Mouse (Mus musculus) liver, embryonic 16.5 days (tissue): Measurements from ENCODE around the gene Grk2. TPM values are rescaled to one million over a fixed set of nuclear protein-coding genes. Genes with fewer than 3 reads are reported as not detected.
"Not testable (repeated sequence)": the region's sequence is repeated elsewhere in the genome, so short reads cannot be mapped to it uniquely, and the experiment has no call there.

Experiments used
- ATAC-seq: fragments of 200-750 bp; cut with Nextera tagmentation; 2 replicates; pipeline ENCODE4 v1.8.0; 2017; ENCODE audit warnings: low read depth, mild to moderate bottlenecking, moderate number of reproducible peaks, moderate library complexity
- H3K27ac ChIP-seq: fragments of 300-500 bp; sonication (generic); 2 replicates; pipeline ENCODE4 v1.5.1; 2014; ENCODE audit warnings: mild to moderate bottlenecking, low read length
- H3K27me3 ChIP-seq: fragments of 300-500 bp; sonication (generic); 2 replicates; pipeline ENCODE4 v1.6.1; 2014; ENCODE audit warnings: low read depth, low read length, mixed read lengths; ENCODE audit not compliant: control insufficient read depth, insufficient read depth
- H3K36me3 ChIP-seq: fragments of 300-500 bp; sonication (generic); 2 replicates; pipeline ENCODE4 v1.6.1; 2014; ENCODE audit warnings: mild to moderate bottlenecking; ENCODE audit not compliant: control insufficient read depth, insufficient read depth
- H3K4me1 ChIP-seq: fragments of 300-500 bp; sonication (generic); 2 replicates; pipeline ENCODE4 v1.6.1; 2014; ENCODE audit warnings: low read depth, low read length, mixed read lengths; ENCODE audit not compliant: control insufficient read depth
- H3K4me2 ChIP-seq: fragments of 300-500 bp; sonication (generic); 2 replicates; pipeline ENCODE4 v1.6.1; 2014; ENCODE audit warnings: low read depth, low read length, mixed read lengths
- H3K4me3 ChIP-seq: fragments of 300-500 bp; sonication (generic); 2 replicates; pipeline ENCODE4 v1.5.1; 2014; ENCODE audit warnings: low read depth, mild to moderate bottlenecking, low read length
- H3K9ac ChIP-seq: fragments of 300-500 bp; sonication (generic); 2 replicates; pipeline ENCODE4 v1.6.1; 2014; ENCODE audit warnings: low read depth, low read length
- H3K9me3 ChIP-seq: fragments of 300-500 bp; sonication (generic); replicated peaks from 2 replicates; pipeline ENCODE4 v1.6.1; 2016; ENCODE audit warnings: low read length; ENCODE audit not compliant: control insufficient read depth
- WGBS: fragments of 180-500 bp; shearing (Covaris S2); extraction: QIAGEN DNeasy Blood & Tissue Kit; methylation state at CpG from one replicate; pipeline ENCODE4 v1.1.7; 2014; ENCODE audit not compliant: insufficient replicate concordance; 5-methylcytosine and 5-hydroxymethylcytosine counted together
- microRNA-seq: library from miRNA; unstranded; fragments of <30 nt; microRNA quantifications from one replicate; pipeline ENCODE4, GENCODE M21; 2016
- polyA plus RNA-seq: library from polyadenylated mRNA; unstranded; fragments of >200 nt; fragmentation: Nextera tagmentation; extraction: Ambion mirVana; gene quantifications from 2 replicates; pipeline ENCODE4 v1.2.1, GENCODE M21; 2015

The Grk2 gene
- polyA plus RNA-seq, 1 experiment from 2014 or later: 9.5 TPM

DNA sequence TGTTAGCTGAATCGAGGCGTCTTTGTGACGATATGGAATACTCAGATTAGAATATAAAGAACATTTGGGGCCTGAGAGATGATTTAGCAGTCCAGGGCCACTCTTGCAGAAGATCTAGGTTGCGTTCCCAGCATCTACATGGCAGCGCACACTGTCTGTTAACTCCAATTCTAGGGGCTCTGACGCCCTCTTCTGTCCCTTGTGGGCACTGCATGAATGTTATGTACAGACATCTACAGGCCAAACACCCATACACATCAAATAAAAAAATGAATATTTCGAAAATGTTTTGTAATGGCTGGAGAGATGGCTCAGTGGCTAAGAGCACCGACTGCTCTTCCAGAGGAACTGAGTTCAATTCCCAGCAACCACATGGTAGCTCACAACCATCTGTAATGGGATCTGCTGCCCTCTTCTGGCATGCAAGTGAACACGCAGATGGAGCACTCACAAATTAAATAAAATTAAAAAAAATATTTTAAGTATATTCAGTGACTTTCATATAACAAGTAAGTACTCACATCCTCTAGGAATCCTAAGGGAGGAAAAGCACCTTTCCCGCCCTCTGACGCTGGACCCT, 50.3 kb downstream of the Grk2 start:
- no peak overlapping the region for H3K9ac ChIP-seq
- H3K36me3 ChIP-seq: no peaks in the 10 kb centered on the region
- H3K9me3 ChIP-seq: no peaks in the 10 kb centered on the region
- no peak for ATAC-seq
- H3K27ac ChIP-seq: no peak overlapping the region
- H3K4me2 ChIP-seq: no peak overlapping the region
- peaks cover 11% of the 10 kb centered on the region for H3K4me1 ChIP-seq
- H3K27me3 ChIP-seq: no peaks in the 10 kb centered on the region
- WGBS: 69% methylated on average over 11 of the region's 11 CpGs
- no peak overlapping the region for H3K4me3 ChIP-seq

DNA sequence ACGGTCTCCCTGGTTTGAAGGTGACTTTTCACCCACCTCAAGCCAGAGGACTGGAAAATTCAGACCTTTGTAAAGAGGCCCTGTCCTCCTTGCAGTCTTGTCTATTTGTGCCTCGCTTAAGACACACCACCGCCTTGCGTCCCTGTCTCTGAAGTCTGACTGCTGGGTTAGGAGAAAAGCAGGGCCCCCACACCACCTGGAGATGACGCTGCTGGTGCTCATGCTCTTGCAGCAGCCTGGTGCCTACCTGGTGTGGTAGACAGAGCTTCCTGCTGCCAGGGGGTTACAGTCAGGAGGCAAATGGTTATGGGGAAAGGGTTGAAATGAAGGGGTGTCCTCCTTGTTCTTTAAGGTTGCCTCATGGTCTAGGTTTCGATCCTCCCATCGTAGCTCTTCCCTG, 51.8 kb downstream of the Grk2 start:
- Histone ChIP-seq H3K4me2 (no peak overlapping the region), H3K9me3 (no peaks in the 10 kb centered on the region), H3K9ac (no peak overlapping the region), H3K27ac (no peak overlapping the region), H3K36me3 (no peaks in the 10 kb centered on the region), H3K4me1 (peaks cover 8% of the 10 kb centered on the region), H3K4me3 (no peak overlapping the region), H3K27me3 (no peaks in the 10 kb centered on the region)
- no peak for ATAC-seq
- 77% methylated on average over 7 of the region's 7 CpGs for WGBS

DNA sequence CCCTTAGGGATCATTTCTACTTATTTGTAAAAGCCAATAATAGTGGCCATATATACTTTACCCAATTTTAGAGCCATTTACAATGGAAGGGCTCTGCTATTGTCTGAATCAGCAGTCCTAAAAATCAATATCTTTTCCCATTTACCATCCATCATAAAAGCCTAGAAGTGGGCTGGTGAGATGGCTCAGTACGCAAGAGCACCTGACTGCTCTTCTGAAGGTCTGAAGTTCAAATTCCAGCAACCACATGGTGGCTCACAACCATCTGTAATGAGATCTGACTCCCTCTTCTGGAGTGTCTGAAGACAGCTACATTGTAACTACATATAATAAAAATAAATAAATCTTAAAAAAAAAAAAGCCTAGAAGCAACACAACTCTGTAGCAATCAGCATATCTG, 57.3 kb downstream of the Grk2 start:
- not testable (repeated sequence) for H3K4me3 ChIP-seq, H3K4me2 ChIP-seq, H3K36me3 ChIP-seq, H3K9ac ChIP-seq, H3K27me3 ChIP-seq, ATAC-seq, H3K27ac ChIP-seq, H3K9me3 ChIP-seq, H3K4me1 ChIP-seq
- 58% methylated on average over 1 of the region's 1 CpGs for WGBS

DNA sequence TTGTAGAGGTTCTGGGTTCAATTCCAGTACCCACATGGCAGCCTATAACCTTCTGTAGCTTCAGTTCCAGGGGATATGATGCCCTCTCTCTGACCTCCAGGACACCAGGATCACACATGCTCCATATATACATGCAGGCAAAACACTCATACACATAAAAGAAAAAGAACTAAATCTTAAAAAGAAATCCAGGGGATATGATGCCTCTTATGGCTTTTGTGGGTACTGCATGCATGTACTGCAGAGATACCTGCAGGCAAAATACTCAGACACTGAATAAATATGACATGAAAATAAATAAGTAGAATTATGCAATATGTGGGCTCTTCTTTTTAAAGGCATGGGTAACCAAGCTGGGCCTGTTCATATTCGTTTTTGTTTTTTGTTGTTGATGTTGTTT, 59.0 kb downstream of the Grk2 start:
- Histone ChIP-seq H3K4me1 (no peaks in the 10 kb centered on the region), H3K9ac (no peak overlapping the region), H3K4me2 (no peak overlapping the region), H3K27ac (no peak overlapping the region), H3K4me3 (no peak overlapping the region), H3K36me3 (no peaks in the 10 kb centered on the region), H3K9me3 (no peaks in the 10 kb centered on the region), H3K27me3 (no peaks in the 10 kb centered on the region)
- 24% methylated on average over 1 of the region's 1 CpGs for WGBS
- no peak for ATAC-seq

DNA sequence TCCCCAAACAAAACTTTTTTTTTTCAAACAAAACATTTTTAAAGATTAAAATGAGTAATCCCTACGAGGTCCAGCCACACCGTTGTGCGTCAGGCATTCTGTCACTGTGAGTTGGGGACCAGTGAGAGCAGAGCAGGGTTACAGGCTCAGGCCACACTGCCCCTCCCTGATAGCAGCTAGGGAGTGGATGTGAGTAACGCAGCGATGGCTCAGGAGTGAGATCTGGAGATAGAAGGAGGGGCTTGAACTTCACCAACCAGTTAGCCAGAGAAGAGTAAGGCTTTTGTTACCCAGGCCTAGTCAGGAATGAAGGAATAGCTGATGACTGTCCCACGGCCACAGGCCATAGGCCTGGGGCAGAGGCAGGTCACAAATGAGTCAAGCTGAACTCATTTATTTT, 61.2 kb downstream of the Grk2 start:
- H3K9me3 ChIP-seq: no peaks in the 10 kb centered on the region
- H3K9ac ChIP-seq: no peak overlapping the region
- 64% methylated on average over 6 of the region's 6 CpGs for WGBS
- no peak overlapping the region for H3K4me3 ChIP-seq
- no peaks in the 10 kb centered on the region for H3K36me3 ChIP-seq
- H3K4me2 ChIP-seq: no peak overlapping the region
- H3K27ac ChIP-seq: no peak overlapping the region
- H3K4me1 ChIP-seq: no peaks in the 10 kb centered on the region
- ATAC-seq: no peak
- H3K27me3 ChIP-seq: no peaks in the 10 kb centered on the region

DNA sequence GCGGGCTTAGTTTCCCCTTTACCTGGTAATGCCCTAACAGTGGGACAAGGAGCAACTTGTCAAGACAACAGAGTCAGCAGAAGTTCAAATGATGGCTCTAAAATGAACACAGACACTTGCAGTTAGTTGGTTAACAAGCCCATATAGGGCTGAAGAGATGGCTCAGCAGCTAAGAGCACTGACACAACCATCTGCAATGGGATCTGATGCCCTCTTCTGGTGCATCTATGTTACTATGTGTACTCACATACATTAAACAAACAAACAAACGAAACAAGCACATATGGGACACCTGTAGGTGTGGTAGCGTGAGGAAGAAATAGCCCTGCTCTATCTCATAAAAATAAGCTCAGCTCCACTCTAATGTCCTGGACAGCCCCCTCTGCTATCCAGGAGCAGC, 63.6 kb downstream of the Grk2 start:
- Histone ChIP-seq H3K4me1 (no peaks in the 10 kb centered on the region), H3K4me2 (no peak overlapping the region), H3K4me3 (no peak overlapping the region), H3K27ac (no peak overlapping the region), H3K9me3 (no peaks in the 10 kb centered on the region), H3K9ac (no peak overlapping the region), H3K36me3 (no peaks in the 10 kb centered on the region), H3K27me3 (no peaks in the 10 kb centered on the region)
- ATAC-seq: no peak
- 43% methylated on average over 3 of the region's 3 CpGs for WGBS

DNA sequence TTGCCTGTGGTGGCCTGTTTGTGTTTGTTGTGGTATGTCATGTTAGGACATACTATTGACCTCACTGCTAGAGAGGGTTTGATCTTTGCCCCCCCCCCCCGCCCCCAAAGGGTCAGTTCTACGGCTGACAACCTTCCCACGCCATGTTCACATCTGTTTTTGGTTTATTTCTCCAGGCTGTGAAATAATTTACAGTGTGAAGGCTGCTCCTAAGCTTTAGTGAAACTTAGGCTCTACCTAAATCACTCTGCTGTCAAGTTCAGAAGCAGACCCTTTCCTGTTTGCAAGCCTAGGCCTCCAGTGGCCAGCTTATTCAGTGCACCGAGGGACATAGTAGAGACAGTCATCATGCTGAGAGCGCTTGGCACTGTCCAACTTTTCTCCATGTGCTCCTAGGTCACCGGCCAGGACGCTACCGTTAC, 65.8 kb downstream of the Grk2 start:
- no peaks in the 10 kb centered on the region for H3K36me3 ChIP-seq
- H3K4me1 ChIP-seq: no peaks in the 10 kb centered on the region
- no peak overlapping the region for H3K4me3 ChIP-seq
- ATAC-seq: 0 out of 2 replicates have a peak, but pooled peaks have one; percentile 32
- no peak overlapping the region for H3K4me2 ChIP-seq
- H3K9ac ChIP-seq: no peak overlapping the region
- WGBS: 40% methylated on average over 8 of the region's 8 CpGs
- H3K27ac ChIP-seq: no peak overlapping the region
- no peaks in the 10 kb centered on the region for H3K9me3 ChIP-seq
- no peaks in the 10 kb centered on the region for H3K27me3 ChIP-seq

Small RNA genes lying within 50 kb of the gene (microRNA-seq; reads per million reads assigned to microRNA genes)
- not detected for gene Mir6985

Other genes with a start within 250 kb of the Grk2 start
- 95.4 and 105 TPM in 2 replicates for gene Gstp3, start 246.7 kb downstream of the Grk2 start, polyA plus RNA-seq
- gene Cabp2, start 224.6 kb downstream of the Grk2 start, polyA plus RNA-seq: 0.25 and 0.32 TPM in 2 replicates
- gene Cdk2ap2, start 209.0 kb downstream of the Grk2 start, polyA plus RNA-seq: 112 and 117 TPM in 2 replicates
- gene Pitpnm1, start 206.2 kb downstream of the Grk2 start, polyA plus RNA-seq: 6.6 and 7.3 TPM in 2 replicates
- 32.4 and 32.6 TPM in 2 replicates for gene Aip, start 180.4 kb downstream of the Grk2 start, polyA plus RNA-seq
- 0.02 TPM in 1 of 2 replicates, not detected in the other for gene Gpr152, start 166.4 kb downstream of the Grk2 start, polyA plus RNA-seq
- 0.18 and 0.20 TPM in 2 replicates for gene Cabp4, start 162.2 kb downstream of the Grk2 start, polyA plus RNA-seq
- gene Coro1b, start 157.6 kb downstream of the Grk2 start, polyA plus RNA-seq: 72.4 and 74.8 TPM in 2 replicates
- gene Ptprcap, start 152.6 kb downstream of the Grk2 start, polyA plus RNA-seq: 17.6 and 17.9 TPM in 2 replicates
- 29.4 and 31.9 TPM in 2 replicates for gene Rps6kb2, start 142.9 kb downstream of the Grk2 start, polyA plus RNA-seq
- 0.49 and 0.67 TPM in 2 replicates for gene Carns1, start 130.7 kb downstream of the Grk2 start, polyA plus RNA-seq
- gene Tbc1d10c, start 114.9 kb downstream of the Grk2 start, polyA plus RNA-seq: 5.5 and 8.1 TPM in 2 replicates
- 380 and 393 TPM in 2 replicates for gene Ppp1ca, start 114.2 kb downstream of the Grk2 start, polyA plus RNA-seq
- 14.1 and 14.2 TPM in 2 replicates for gene Rad9a, start 104.6 kb downstream of the Grk2 start, polyA plus RNA-seq
- 0.39 and 0.61 TPM in 2 replicates for gene Clcf1, start 92.0 kb downstream of the Grk2 start, polyA plus RNA-seq
- not detected in 2 replicates for gene AC109138.7, start 91.9 kb downstream of the Grk2 start, polyA plus RNA-seq
- 12.2 and 14.8 TPM in 2 replicates for gene Pold4, start 74.3 kb downstream of the Grk2 start, polyA plus RNA-seq
- gene Ssh3, start 37.0 kb downstream of the Grk2 start, polyA plus RNA-seq: 2.1 TPM in 2 replicates
- 1.1 and 1.2 TPM in 2 replicates for gene Ankrd13d, start 23.1 kb downstream of the Grk2 start, polyA plus RNA-seq
- 11.0 and 13.7 TPM in 2 replicates for gene Kdm2a, start 92.1 kb upstream of the Grk2 start, polyA plus RNA-seq
- gene Rhod, start 133.2 kb upstream of the Grk2 start, polyA plus RNA-seq: 8.0 and 11.8 TPM in 2 replicates
- 0.20 and 0.32 TPM in 2 replicates for gene Syt12, start 171.2 kb upstream of the Grk2 start, polyA plus RNA-seq
- gene 2010003K11Rik, start 192.4 kb upstream of the Grk2 start, polyA plus RNA-seq: 0.18 and 0.45 TPM in 2 replicates
- 88.7 and 118 TPM in 2 replicates for gene Pcx, start 204.2 kb upstream of the Grk2 start, polyA plus RNA-seq